Mouse (Mus musculus) C2C12 (cell line): ENCODE data around the gene Pcdh9.

Source experiments
- CTCF ChIP-seq: IDR thresholded peaks from one replicate; pipeline ENCODE4 v1.5.1; 2011; ENCODE audit not compliant: control insufficient read depth, insufficient read depth, insufficient read length
- MAX ChIP-seq: IDR thresholded peaks from one replicate; pipeline ENCODE4 v1.6.1; 2011; ENCODE audit warnings: mild to moderate bottlenecking, control low read depth
- MYOG ChIP-seq: IDR thresholded peaks from one replicate; pipeline ENCODE4 v1.6.1; 2011; ENCODE audit not compliant: control insufficient read depth, insufficient read length; ENCODE audit errors: extremely low read depth
- USF1 ChIP-seq: IDR thresholded peaks from one replicate; pipeline ENCODE4 v1.6.1; 2011; ENCODE audit warnings: low read depth, mild to moderate bottlenecking, control low read depth, moderate library complexity

- no peak for TF ChIP-seq CTCF
- TF ChIP-seq MAX = no peak
- TF ChIP-seq MYOG = no peak
- no peak for TF ChIP-seq USF1
Measured at GRCm38 (mm10) chr14:93523430-93523829, 367.0 kb downstream of the Pcdh9 start.
